Mouse (Mus musculus) left cerebral cortex, postnatal 36 days (tissue): ENCODE measurements around the gene Dscam. TPM values are rescaled to one million over a fixed set of nuclear protein-coding genes. Genes with fewer than 3 reads are reported as not detected.

Experiments
- DNase-seq, 2 experiments: peaks; one replicate each; pipeline ENCODE4 v3.0.0; 2021 to 2022; ENCODE audit warnings: low spot score in 2 of 2, mixed read lengths in 1 of 2
- intact Hi-C: fragments of 180-260 bp; cut with DNase I; formaldehyde crosslinking; loops from one replicate; pipeline ENCODE4 v1.15.1; 2025
- total RNA-seq, 2 experiments: library from RNA; stranded (reverse); gene quantifications; 2 replicates each; pipeline ENCODE4 v1.2.3; 2021

The Dscam gene
- total RNA-seq, 2 experiments from 2014 or later: 44.8 to 47.8 TPM

GRCm38 (mm10) chr16:96973300-96973699, 197.3 kb downstream of the Dscam start:
- intact Hi-C loops: no loop called here
- DNase-seq: no peak

DNA sequence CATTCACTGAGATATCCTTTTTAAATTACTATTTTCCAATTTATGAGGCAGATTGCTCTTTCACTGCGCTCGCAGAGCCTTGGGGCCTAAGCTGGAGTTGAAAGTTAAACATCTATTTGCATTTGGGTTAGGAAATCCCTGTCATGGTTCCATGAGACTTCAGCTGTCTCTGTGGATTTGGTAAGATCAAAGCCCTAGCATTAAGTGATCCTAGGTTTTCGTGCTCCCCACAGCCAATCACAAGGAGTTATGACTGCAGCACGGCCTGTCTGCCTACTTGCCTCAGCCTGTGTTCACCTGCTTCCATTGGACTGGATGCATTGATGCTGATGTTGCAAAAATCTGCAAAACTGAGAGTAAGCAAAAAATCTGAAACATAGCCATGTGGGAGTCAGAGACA, 198.8 kb downstream of the Dscam start:
- no peak for DNase-seq
- intact Hi-C loops: no loop called here

GRCm38 (mm10) chr16:96970412-96970811, 200.1 kb downstream of the Dscam start:
- intact Hi-C loops: no loop called here
- DNase-seq: no peak

DNA sequence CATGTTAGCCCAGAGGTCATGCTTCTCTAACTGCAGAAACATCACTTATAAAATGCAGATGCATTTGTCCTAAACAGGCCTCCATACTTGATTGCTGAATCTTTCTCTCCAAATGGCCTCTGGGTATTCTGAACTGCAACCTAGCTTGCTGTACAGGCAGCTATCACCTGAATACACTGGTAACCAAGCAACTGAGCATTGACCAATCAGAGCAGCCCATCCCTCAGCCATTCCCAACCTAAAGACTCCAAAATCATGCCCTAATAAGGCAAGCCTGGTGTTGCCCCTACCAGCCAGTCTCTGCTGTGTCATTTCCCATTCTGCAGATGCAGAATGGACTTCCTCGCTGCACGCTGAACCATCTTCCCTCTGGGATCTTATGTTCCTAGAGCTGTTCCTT, 200.9 kb downstream of the Dscam start:
- DNase-seq: no peak
- intact Hi-C loops: no loop called here

DNA sequence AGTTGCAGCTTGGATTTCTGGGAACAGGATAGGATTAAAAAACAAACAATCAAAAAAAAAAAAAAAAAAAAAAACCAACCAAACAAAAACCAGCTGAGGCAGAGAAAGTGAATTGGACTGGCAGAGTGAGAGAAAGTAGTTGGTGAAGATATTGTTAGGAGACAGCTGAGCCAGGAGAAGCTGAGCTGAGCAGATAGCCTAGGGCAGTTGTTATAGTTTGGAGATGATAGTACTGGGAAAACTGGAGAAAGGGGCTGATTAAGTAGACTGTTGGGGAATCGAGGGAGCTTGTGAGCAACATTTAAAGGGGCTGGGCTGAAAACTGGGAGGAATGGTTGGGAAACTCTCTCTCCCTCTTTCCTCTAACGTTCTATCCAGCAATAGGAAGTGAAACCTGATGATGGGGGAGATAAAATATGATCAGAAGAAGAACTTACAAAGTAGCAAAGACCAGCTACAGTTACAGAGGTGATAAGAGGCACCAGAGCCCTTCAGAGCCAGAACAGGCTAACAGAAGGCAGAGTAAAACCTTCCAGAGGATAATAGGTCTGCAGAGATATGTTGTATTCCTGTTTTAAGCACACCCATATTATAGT, 201.6 kb downstream of the Dscam start:
- DNase-seq: no peak
- intact Hi-C loops: no loop called here

GRCm38 (mm10) chr16:96959695-96960094, 210.9 kb downstream of the Dscam start:
- DNase-seq: no peak
- intact Hi-C loops: no loop called here

DNA sequence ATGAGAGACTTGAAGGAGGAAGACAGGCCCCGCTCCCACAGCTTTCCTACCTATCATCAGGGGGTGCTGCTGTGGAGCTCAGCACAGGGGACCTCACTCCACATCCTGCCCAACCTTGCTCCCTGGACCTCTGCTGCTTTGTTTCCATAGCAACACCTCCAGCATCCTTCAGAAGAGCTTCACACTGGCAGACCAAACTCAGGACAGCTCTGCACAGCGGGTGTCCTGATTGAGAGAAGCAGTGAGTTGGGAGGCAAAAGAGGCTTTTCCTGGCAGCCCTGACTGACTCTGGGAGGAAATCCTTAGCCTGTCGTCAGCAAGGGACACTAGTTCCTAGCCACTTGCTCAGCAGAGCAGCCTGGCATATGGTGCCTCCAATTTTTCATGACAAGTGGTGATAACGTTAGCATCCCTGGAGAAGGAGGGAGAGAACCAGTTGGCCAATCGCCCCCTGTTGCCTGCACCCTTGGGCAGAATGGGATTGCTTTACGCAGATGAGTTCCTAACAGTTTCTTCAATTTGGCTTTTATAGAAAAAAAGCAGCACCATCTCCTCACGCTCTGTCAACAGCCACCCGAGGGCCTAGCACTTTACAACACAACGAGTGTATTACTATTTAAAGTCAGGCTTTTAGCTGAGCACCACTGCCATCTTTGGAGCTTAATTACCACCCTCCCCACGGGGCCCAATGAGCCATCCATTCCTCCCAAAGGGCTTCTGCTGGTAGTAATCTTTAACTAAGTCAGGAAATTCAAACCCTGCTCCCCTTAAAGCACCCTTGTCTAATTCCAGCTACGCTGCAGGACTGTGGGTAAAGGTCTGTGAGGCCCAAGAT, 224.9 kb downstream of the Dscam start:
- DNase-seq: no peak

GRCm38 (mm10) chr16:96943648-96944047, 226.9 kb downstream of the Dscam start:
- DNase-seq: no peak
- intact Hi-C loops: no loop called here

More for the DNA sequence above, 224.9 kb downstream of the Dscam start:
- intact Hi-C loops: no loop called here

DNA sequence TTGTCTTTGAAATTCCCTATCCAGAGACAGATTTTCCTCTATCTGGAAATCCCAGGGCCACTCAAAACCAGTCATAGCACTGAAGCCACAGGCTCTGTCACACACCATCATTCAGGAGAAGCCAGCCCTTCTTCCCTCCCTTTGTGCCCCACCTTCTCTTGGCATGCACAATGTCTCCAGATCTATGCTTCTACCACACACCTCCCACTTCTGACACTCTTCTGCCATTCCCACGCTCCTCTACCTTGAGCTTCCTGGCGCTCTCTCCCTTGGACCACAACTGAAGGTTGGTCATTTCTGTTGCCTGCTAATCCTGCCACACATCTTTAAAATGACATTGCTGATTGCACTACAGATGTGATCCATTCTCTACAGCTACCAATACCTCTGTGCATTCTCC, 235.8 kb downstream of the Dscam start:
- DNase-seq: no peak
- intact Hi-C loops: no loop called here

- intact Hi-C loops: no loop called here
- DNase-seq: no peak
Measured at GRCm38 (mm10) chr16:96932211-96932610, 238.3 kb downstream of the Dscam start.

DNA sequence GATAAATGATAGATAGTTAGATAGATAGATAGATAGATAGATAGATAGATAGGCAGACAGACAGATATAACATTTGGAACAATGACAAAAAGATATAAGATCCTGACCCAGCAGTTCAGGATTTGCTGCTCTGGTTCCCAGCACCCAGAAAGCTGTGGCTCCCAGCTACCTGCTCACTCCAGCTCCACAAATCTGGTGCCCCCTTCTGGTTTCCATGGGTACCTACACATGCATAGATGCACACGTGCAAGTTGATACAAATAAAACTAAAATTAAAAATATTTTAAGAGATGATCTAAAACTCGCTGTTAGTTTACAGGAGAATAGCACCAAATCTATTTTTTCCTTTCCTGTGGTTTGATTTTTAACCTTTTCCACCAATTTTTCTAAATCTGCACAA, 238.8 kb downstream of the Dscam start:
- intact Hi-C loops: no loop called here
- no peak for DNase-seq

DNA sequence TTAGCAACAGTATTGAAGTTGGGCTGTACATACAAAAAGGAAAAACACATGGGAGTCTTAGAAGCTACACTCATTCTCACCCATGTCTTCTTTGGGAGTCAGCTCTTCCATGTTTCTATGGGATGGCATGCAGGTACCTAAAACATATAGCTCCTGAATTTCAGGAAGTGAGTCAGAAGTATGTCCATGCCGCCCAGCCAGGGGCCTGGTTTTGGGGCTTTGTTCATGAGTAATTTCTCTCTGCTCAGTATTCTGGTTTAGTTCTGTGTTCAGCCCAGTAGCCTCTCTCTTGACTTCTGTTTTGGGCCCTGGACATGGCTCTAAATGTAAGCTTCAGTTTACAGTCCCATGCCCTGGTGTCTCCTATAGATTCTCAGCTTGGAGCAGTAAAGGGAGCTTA, 242.5 kb downstream of the Dscam start:
- intact Hi-C loops: no loop called here
- DNase-seq: no peak

GRCm38 (mm10) chr16:96927408-96927807, 243.1 kb downstream of the Dscam start:
- no peak for DNase-seq
- intact Hi-C loops: no loop called here

- intact Hi-C loops: no loop called here
- DNase-seq: no peak
Measured at GRCm38 (mm10) chr16:96926977-96927376, 243.6 kb downstream of the Dscam start.

DNA sequence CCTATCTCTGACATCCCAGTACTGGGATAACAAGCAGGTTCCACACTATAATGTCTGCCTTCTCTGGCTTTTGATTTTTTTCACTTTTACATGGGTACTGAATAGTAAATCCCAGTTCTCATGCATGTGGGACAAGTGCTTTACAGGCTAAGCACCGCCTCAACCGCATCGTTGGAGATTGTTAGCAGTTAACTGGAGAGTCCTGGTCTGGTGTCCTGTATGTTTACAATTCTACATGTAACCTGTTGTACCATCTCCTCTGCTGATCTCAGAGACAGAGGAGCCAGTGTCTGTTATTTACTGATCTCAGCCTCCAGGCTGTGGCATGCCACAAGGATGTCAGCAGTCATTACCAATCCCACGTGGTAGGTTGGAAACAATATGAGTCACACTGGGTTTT, 246.6 kb downstream of the Dscam start:
- intact Hi-C loops: no loop called here
- no peak for DNase-seq

GRCm38 (mm10) chr16:96914495-96914894, 256.1 kb downstream of the Dscam start:
- intact Hi-C loops: no loop called here
- DNase-seq: no peak

GRCm38 (mm10) chr16:96912836-96913235, 257.7 kb downstream of the Dscam start:
- no peak for DNase-seq
- intact Hi-C loops: no loop called here

- intact Hi-C loops: no loop called here
- no peak for DNase-seq
Measured at GRCm38 (mm10) chr16:96912103-96912502, 258.4 kb downstream of the Dscam start.

- intact Hi-C loops: no loop called here
- no peak for DNase-seq
Measured at GRCm38 (mm10) chr16:96910405-96911164, 260.0 kb downstream of the Dscam start.

DNA sequence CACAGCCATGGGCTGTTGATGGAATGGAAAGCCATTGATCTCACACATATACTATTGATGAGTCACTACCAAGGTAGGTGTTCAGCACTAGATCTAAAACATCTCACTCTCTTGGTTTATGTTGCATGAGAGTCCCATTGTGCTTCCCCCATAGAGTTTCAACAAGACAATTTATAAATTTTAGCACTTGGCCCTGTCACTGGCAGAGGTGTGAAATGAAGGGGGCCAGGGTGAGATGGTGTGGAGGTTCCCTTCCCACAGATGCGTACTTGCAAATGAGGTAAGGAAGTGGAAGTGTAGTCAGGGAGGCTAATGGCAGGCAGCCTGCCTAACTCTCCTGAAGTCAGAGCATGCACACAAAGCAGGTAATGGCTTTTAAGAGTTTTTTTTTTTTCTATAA, 262.7 kb downstream of the Dscam start:
- intact Hi-C loops: no loop called here
- DNase-seq: no peak

- intact Hi-C loops: no loop called here
- DNase-seq: no peak
Measured at GRCm38 (mm10) chr16:96907081-96907480, 263.5 kb downstream of the Dscam start.
